Mouse (Mus musculus) thymus, adult 2 months (tissue): ENCODE data around the gene Zan.

Experiments used
- CTCF ChIP-seq: fragments of 200-500 bp; IDR thresholded peaks from 2 replicates; pipeline ENCODE4 v1.5.1; 2012; ENCODE audit warnings: mild to moderate bottlenecking, control low read depth, low read length, moderate library complexity, borderline replicate concordance; ENCODE audit not compliant: control insufficient read depth, poor library complexity, insufficient read depth; ENCODE audit errors: extremely low read depth
- POLR2A ChIP-seq: fragments of 200-500 bp; IDR thresholded peaks from 2 replicates; pipeline ENCODE4 v1.6.1; 2012; ENCODE audit warnings: mild to moderate bottlenecking, low read length, control low read depth, moderate library complexity; ENCODE audit not compliant: control insufficient read depth, poor library complexity, insufficient read depth; ENCODE audit errors: extremely low read depth

DNA sequence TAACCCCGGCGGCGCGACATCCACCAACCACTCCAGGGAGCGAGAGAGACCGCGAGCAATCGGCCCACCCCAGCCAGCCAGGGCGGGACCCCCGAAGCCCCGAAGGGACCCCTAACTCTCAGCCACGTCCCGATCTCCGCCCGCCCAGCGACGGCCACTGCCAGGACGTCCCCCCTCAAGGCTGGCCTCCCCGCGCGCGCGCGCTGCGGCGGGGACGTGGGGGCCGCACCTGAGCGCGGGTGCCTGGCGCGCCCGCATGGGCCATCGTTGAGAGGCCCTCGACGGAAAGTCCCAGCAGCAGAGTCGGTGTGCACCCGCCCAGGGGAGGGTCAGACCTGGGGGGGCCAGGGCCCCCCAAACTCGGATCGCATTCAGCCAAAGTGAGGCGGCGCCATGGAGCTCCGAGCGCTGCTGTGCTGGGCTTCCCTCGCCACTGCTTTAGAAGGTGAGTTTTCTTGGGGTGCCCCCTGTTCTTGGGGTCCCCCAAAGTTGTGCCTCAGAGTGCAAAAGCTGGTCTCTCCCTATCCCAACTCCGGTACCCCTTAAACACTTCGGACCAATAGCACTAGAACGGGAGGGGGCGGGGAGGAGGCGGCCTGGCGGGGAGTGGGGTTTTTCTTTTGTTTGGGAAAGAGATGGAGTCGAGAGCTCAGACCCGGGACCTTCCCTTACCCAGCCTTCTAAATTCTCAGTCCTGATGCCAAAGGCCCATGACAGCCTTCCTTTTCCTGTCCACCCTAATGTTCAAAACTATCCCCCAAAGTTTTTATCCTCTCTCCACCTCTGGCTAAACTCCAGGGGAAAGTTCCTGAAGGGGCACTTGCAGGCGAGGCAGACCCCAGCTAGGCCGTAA, 126.4 kb downstream of the Zan start:
- TF ChIP-seq CTCF (no peak), POLR2A (no peak)
